Mouse (Mus musculus) E14TG2a.4 (cell line): Measurements from ENCODE around the gene Nr3c2.

Experiments used
- H3K27me3 ChIP-seq: 2 replicates; pipeline ENCODE4 v1.6.1; 2014; ENCODE audit warnings: low read length, control low read depth; ENCODE audit not compliant: insufficient read depth
- H3K36me3 ChIP-seq: 2 replicates; pipeline ENCODE4 v1.6.1; 2014; ENCODE audit warnings: low read length, control low read depth; ENCODE audit not compliant: insufficient read depth
- H3K4me1 ChIP-seq: replicated peaks from 2 replicates; pipeline ENCODE4 v1.6.1; 2014; ENCODE audit warnings: low read depth, low read length, control low read depth
- H3K4me3 ChIP-seq: replicated peaks from 2 replicates; pipeline ENCODE4 v1.5.1; 2014; ENCODE audit warnings: mild to moderate bottlenecking, low read length
- H3K9me3 ChIP-seq: 2 replicates; pipeline ENCODE4 v1.6.1; 2014; ENCODE audit warnings: low read length, control low read depth
- CTCF ChIP-seq: conservative IDR thresholded peaks from 2 replicates; pipeline ENCODE4 v1.5.1; 2014; ENCODE audit warnings: low read length
- NANOG ChIP-seq: IDR thresholded peaks from 2 replicates; pipeline ENCODE4 v1.6.1; 2014; ENCODE audit warnings: borderline replicate concordance, low read length, mixed read lengths
- POU5F1 ChIP-seq: IDR thresholded peaks from 2 replicates; pipeline ENCODE4 v1.6.1; 2014; ENCODE audit warnings: low read length, borderline replicate concordance

The Nr3c2 gene

GRCm38 (mm10) chr8:77034465-77034829, 135.2 kb downstream of the Nr3c2 start:
- Histone ChIP-seq H3K4me3 (no peak overlapping the region), H3K27me3 (no peaks in the 10 kb centered on the region), H3K9me3 (no peaks in the 10 kb centered on the region), H3K4me1 (no peaks in the 10 kb centered on the region), H3K36me3 (no peaks in the 10 kb centered on the region)
- TF ChIP-seq NANOG = no peak
- TF ChIP-seq CTCF = no peak
- TF ChIP-seq POU5F1 = no peak

GRCm38 (mm10) chr8:77041214-77041613, 142.0 kb downstream of the Nr3c2 start:
- H3K27me3 ChIP-seq = no peaks in the 10 kb centered on the region
- H3K9me3 ChIP-seq = no peaks in the 10 kb centered on the region
- H3K36me3 ChIP-seq = no peaks in the 10 kb centered on the region
- no peak overlapping the region for H3K4me3 ChIP-seq
- no peak for TF ChIP-seq POU5F1
- no peak for TF ChIP-seq NANOG
- no peak for TF ChIP-seq CTCF
- H3K4me1 ChIP-seq = no peaks in the 10 kb centered on the region

GRCm38 (mm10) chr8:77044849-77045248, 145.6 kb downstream of the Nr3c2 start:
- no peak overlapping the region for H3K4me3 ChIP-seq
- no peaks in the 10 kb centered on the region for H3K9me3 ChIP-seq
- H3K27me3 ChIP-seq = no peaks in the 10 kb centered on the region
- no peaks in the 10 kb centered on the region for H3K4me1 ChIP-seq
- TF ChIP-seq CTCF (no peak), POU5F1 (no peak), NANOG (no peak)
- no peaks in the 10 kb centered on the region for H3K36me3 ChIP-seq

GRCm38 (mm10) chr8:77045711-77046110, 146.5 kb downstream of the Nr3c2 start:
- H3K4me3 ChIP-seq = no peak overlapping the region
- no peaks in the 10 kb centered on the region for H3K4me1 ChIP-seq
- H3K36me3 ChIP-seq = no peaks in the 10 kb centered on the region
- no peaks in the 10 kb centered on the region for H3K27me3 ChIP-seq
- TF ChIP-seq POU5F1 (no peak), NANOG (no peak), CTCF (no peak)
- H3K9me3 ChIP-seq = no peaks in the 10 kb centered on the region

GRCm38 (mm10) chr8:77046217-77046616, 147.0 kb downstream of the Nr3c2 start:
- TF ChIP-seq POU5F1 (no peak), NANOG (no peak), CTCF (no peak)
- Histone ChIP-seq H3K27me3 (no peaks in the 10 kb centered on the region), H3K4me1 (no peaks in the 10 kb centered on the region), H3K4me3 (no peak overlapping the region), H3K36me3 (no peaks in the 10 kb centered on the region), H3K9me3 (no peaks in the 10 kb centered on the region)

GRCm38 (mm10) chr8:77046731-77047130, 147.5 kb downstream of the Nr3c2 start:
- TF ChIP-seq POU5F1 = no peak
- TF ChIP-seq NANOG = no peak
- no peak for TF ChIP-seq CTCF
- H3K4me1 ChIP-seq = no peaks in the 10 kb centered on the region

GRCm38 (mm10) chr8:77051399-77052275, 152.4 kb downstream of the Nr3c2 start:
- no peaks in the 10 kb centered on the region for H3K4me1 ChIP-seq
- no peaks in the 10 kb centered on the region for H3K36me3 ChIP-seq
- no peaks in the 10 kb centered on the region for H3K9me3 ChIP-seq
- TF ChIP-seq CTCF (no peak), POU5F1 (no peak), NANOG (no peak)
- H3K4me3 ChIP-seq = no peak overlapping the region
- no peaks in the 10 kb centered on the region for H3K27me3 ChIP-seq

More at GRCm38 (mm10) chr8:77046731-77047130, 147.5 kb downstream of the Nr3c2 start:
- Histone ChIP-seq H3K4me3 (no peak overlapping the region), H3K36me3 (no peaks in the 10 kb centered on the region), H3K9me3 (no peaks in the 10 kb centered on the region), H3K27me3 (no peaks in the 10 kb centered on the region)

GRCm38 (mm10) chr8:77055492-77056021, 156.3 kb downstream of the Nr3c2 start:
- Histone ChIP-seq H3K4me3 (no peak overlapping the region), H3K4me1 (no peaks in the 10 kb centered on the region), H3K27me3 (no peaks in the 10 kb centered on the region), H3K9me3 (no peaks in the 10 kb centered on the region), H3K36me3 (no peaks in the 10 kb centered on the region)
- no peak for TF ChIP-seq POU5F1
- TF ChIP-seq NANOG = no peak
- no peak for TF ChIP-seq CTCF

- no peak for TF ChIP-seq CTCF
- no peaks in the 10 kb centered on the region for H3K9me3 ChIP-seq
- no peaks in the 10 kb centered on the region for H3K4me1 ChIP-seq
- H3K36me3 ChIP-seq = no peaks in the 10 kb centered on the region
- H3K4me3 ChIP-seq = no peak overlapping the region
- H3K27me3 ChIP-seq = no peaks in the 10 kb centered on the region
Measured at GRCm38 (mm10) chr8:77056853-77057252, 157.6 kb downstream of the Nr3c2 start.
